Mouse (Mus musculus): ENCODE data around the gene Arhgap15. TPM values are rescaled to one million over a fixed set of nuclear protein-coding genes. Genes with fewer than 3 reads are reported as not detected.

Arhgap15 gene
- polyA plus RNA-seq, 1 experiment from 2014 or later: 3.0 TPM

GRCm38 (mm10) chr2:44334517-44334916 lies 585.9 kb downstream of the Arhgap15 start:
- H3K4me1 ChIP-seq: no peaks in the 10 kb centered on the region

GRCm38 (mm10) chr2:44336720-44337354 lies 588.2 kb downstream of the Arhgap15 start:
- H3K4me1 ChIP-seq: no peaks in the 10 kb centered on the region
- WGBS: 74% methylated on average over 5 of the region's 5 CpGs
- H3K4me2 ChIP-seq: no peak overlapping the region
- no peaks in the 10 kb centered on the region for H3K27me3 ChIP-seq (replicated peaks)
- H3K9ac ChIP-seq: no peak overlapping the region
- no peak for ATAC-seq (ENCODE audit: insufficient read depth, low FRiP score, low read depth)
- H3K27ac ChIP-seq: no peak overlapping the region
- H3K4me3 ChIP-seq (replicated peaks): no peak overlapping the region
- H3K36me3 ChIP-seq: no peaks in the 10 kb centered on the region
- no peaks in the 10 kb centered on the region for H3K9me3 ChIP-seq

More at GRCm38 (mm10) chr2:44334517-44334916, 585.9 kb downstream of the Arhgap15 start:
- WGBS: 40% methylated on average over 2 of the region's 2 CpGs
- Histone ChIP-seq H3K4me2 (no peak overlapping the region), H3K27me3 (replicated peaks) (no peaks in the 10 kb centered on the region), H3K27ac (no peak overlapping the region), H3K9me3 (no peaks in the 10 kb centered on the region), H3K4me3 (replicated peaks) (no peak overlapping the region), H3K9ac (no peak overlapping the region), H3K36me3 (no peaks in the 10 kb centered on the region)
- no peak for ATAC-seq (ENCODE audit: insufficient read depth, low FRiP score, low read depth)

GRCm38 (mm10) chr2:44338467-44338866 lies 589.8 kb downstream of the Arhgap15 start:
- H3K27ac ChIP-seq: no peak overlapping the region
- H3K9ac ChIP-seq: no peak overlapping the region
- no peaks in the 10 kb centered on the region for H3K36me3 ChIP-seq
- no peak for ATAC-seq (ENCODE audit: insufficient read depth, low FRiP score, low read depth)
- no peak overlapping the region for H3K4me3 ChIP-seq (replicated peaks)
- H3K27me3 ChIP-seq (replicated peaks): no peaks in the 10 kb centered on the region
- WGBS: 93% methylated on average over 6 of the region's 6 CpGs
- H3K4me2 ChIP-seq: no peak overlapping the region
- H3K4me1 ChIP-seq: no peaks in the 10 kb centered on the region
- H3K9me3 ChIP-seq: no peaks in the 10 kb centered on the region

GRCm38 (mm10) chr2:44341091-44341571 lies 592.5 kb downstream of the Arhgap15 start:
- H3K4me3 ChIP-seq (replicated peaks): no peak overlapping the region
- H3K9me3 ChIP-seq: no peaks in the 10 kb centered on the region
- WGBS: 79% methylated on average over 10 of the region's 10 CpGs
- no peaks in the 10 kb centered on the region for H3K4me1 ChIP-seq
- no peaks in the 10 kb centered on the region for H3K36me3 ChIP-seq
- no peak overlapping the region for H3K9ac ChIP-seq
- no peak for ATAC-seq (ENCODE audit: insufficient read depth, low FRiP score, low read depth)
- no peaks in the 10 kb centered on the region for H3K27me3 ChIP-seq (replicated peaks)
- no peak overlapping the region for H3K4me2 ChIP-seq
- no peak overlapping the region for H3K27ac ChIP-seq

GRCm38 (mm10) chr2:44344861-44345260 lies 596.2 kb downstream of the Arhgap15 start:
- Histone ChIP-seq H3K36me3 (no peaks in the 10 kb centered on the region), H3K27ac (no peak overlapping the region), H3K4me2 (no peak overlapping the region), H3K27me3 (replicated peaks) (no peaks in the 10 kb centered on the region), H3K9ac (no peak overlapping the region), H3K4me3 (replicated peaks) (no peak overlapping the region), H3K9me3 (no peaks in the 10 kb centered on the region), H3K4me1 (no peaks in the 10 kb centered on the region)
- 93% methylated on average over 8 of the region's 8 CpGs for WGBS
- ATAC-seq (ENCODE audit: insufficient read depth, low FRiP score, low read depth): no peak

- 93% methylated on average over 5 of the region's 5 CpGs for WGBS
- no peak overlapping the region for H3K4me3 ChIP-seq (replicated peaks)
- no peak overlapping the region for H3K9ac ChIP-seq
- H3K36me3 ChIP-seq: no peaks in the 10 kb centered on the region
- H3K27ac ChIP-seq: no peak overlapping the region
- no peak for ATAC-seq (ENCODE audit: insufficient read depth, low FRiP score, low read depth)
- no peak overlapping the region for H3K4me2 ChIP-seq
- no peaks in the 10 kb centered on the region for H3K9me3 ChIP-seq
- no peaks in the 10 kb centered on the region for H3K27me3 ChIP-seq (replicated peaks)
- no peaks in the 10 kb centered on the region for H3K4me1 ChIP-seq
Observed at GRCm38 (mm10) chr2:44345325-44345945, 596.8 kb downstream of the Arhgap15 start.

GRCm38 (mm10) chr2:44346184-44346583 lies 597.6 kb downstream of the Arhgap15 start:
- Histone ChIP-seq H3K27ac (no peak overlapping the region), H3K4me3 (replicated peaks) (no peak overlapping the region), H3K9ac (no peak overlapping the region), H3K27me3 (replicated peaks) (no peaks in the 10 kb centered on the region), H3K4me1 (no peaks in the 10 kb centered on the region), H3K36me3 (no peaks in the 10 kb centered on the region), H3K9me3 (no peaks in the 10 kb centered on the region), H3K4me2 (no peak overlapping the region)
- no peak for ATAC-seq (ENCODE audit: insufficient read depth, low FRiP score, low read depth)
- WGBS: 84% methylated on average over 4 of the region's 4 CpGs

GRCm38 (mm10) chr2:44347781-44348180 lies 599.2 kb downstream of the Arhgap15 start:
- Histone ChIP-seq H3K4me2 (no peak overlapping the region), H3K9me3 (no peaks in the 10 kb centered on the region), H3K4me3 (replicated peaks) (no peak overlapping the region), H3K27ac (no peak overlapping the region), H3K36me3 (no peaks in the 10 kb centered on the region), H3K9ac (no peak overlapping the region), H3K27me3 (replicated peaks) (no peaks in the 10 kb centered on the region), H3K4me1 (no peaks in the 10 kb centered on the region)
- 71% methylated on average over 5 of the region's 5 CpGs for WGBS
- ATAC-seq (ENCODE audit: insufficient read depth, low FRiP score, low read depth): no peak

- Histone ChIP-seq H3K4me1 (no peaks in the 10 kb centered on the region), H3K27ac (no peak overlapping the region), H3K27me3 (replicated peaks) (no peaks in the 10 kb centered on the region), H3K9ac (no peak overlapping the region), H3K36me3 (no peaks in the 10 kb centered on the region), H3K4me2 (no peak overlapping the region), H3K9me3 (no peaks in the 10 kb centered on the region), H3K4me3 (replicated peaks) (no peak overlapping the region)
- WGBS: 82% methylated on average over 2 of the region's 2 CpGs
- ATAC-seq (ENCODE audit: insufficient read depth, low FRiP score, low read depth): no peak
Observed at GRCm38 (mm10) chr2:44349101-44349500, 600.5 kb downstream of the Arhgap15 start.

- H3K27me3 ChIP-seq (replicated peaks): no peaks in the 10 kb centered on the region
- H3K9ac ChIP-seq: no peak overlapping the region
- WGBS: 36% methylated on average over 7 of the region's 7 CpGs
- peaks cover 7% of the 10 kb centered on the region; the same call in 1 of the 2 replicates for H3K4me1 ChIP-seq
- no peak for ATAC-seq (ENCODE audit: insufficient read depth, low FRiP score, low read depth)
- no peaks in the 10 kb centered on the region for H3K9me3 ChIP-seq
- no peak overlapping the region for H3K27ac ChIP-seq
- H3K4me2 ChIP-seq: no peak overlapping the region
- no peak overlapping the region for H3K4me3 ChIP-seq (replicated peaks)
- H3K36me3 ChIP-seq: no peaks in the 10 kb centered on the region
Observed at GRCm38 (mm10) chr2:44352885-44353284, 604.3 kb downstream of the Arhgap15 start.

- no peak overlapping the region for H3K9ac ChIP-seq
- H3K27ac ChIP-seq: no peak overlapping the region
- ATAC-seq (ENCODE audit: insufficient read depth, low FRiP score, low read depth): no peak
- H3K4me1 ChIP-seq: peaks cover 7% of the 10 kb centered on the region; the same call in 1 of the 2 replicates
- H3K4me3 ChIP-seq (replicated peaks): no peak overlapping the region
- H3K4me2 ChIP-seq: no peak overlapping the region
- no peaks in the 10 kb centered on the region for H3K9me3 ChIP-seq
- no peaks in the 10 kb centered on the region for H3K36me3 ChIP-seq
- 66% methylated on average over 4 of the region's 4 CpGs for WGBS
- no peaks in the 10 kb centered on the region for H3K27me3 ChIP-seq (replicated peaks)
Observed at GRCm38 (mm10) chr2:44353594-44353993, 605.0 kb downstream of the Arhgap15 start.

GRCm38 (mm10) chr2:44354786-44355185 lies 606.2 kb downstream of the Arhgap15 start:
- Histone ChIP-seq H3K27ac (peak overlapping the region; percentile 89; the same call in 1 of the 2 replicates), H3K4me3 (replicated peaks) (no peak overlapping the region), H3K36me3 (no peaks in the 10 kb centered on the region), H3K27me3 (replicated peaks) (no peaks in the 10 kb centered on the region), H3K4me2 (no peak overlapping the region), H3K4me1 (peaks cover 7% of the 10 kb centered on the region; the same call in 1 of the 2 replicates), H3K9ac (no peak overlapping the region), H3K9me3 (no peaks in the 10 kb centered on the region)
- 76% methylated on average over 4 of the region's 4 CpGs for WGBS
- ATAC-seq (ENCODE audit: insufficient read depth, low FRiP score, low read depth): no peak

Data from stomach, embryonic 15.5 days (tissue).